Comparison of ENCODE assay signal across 40 mouse cellular contexts in the genomic region with DNA sequence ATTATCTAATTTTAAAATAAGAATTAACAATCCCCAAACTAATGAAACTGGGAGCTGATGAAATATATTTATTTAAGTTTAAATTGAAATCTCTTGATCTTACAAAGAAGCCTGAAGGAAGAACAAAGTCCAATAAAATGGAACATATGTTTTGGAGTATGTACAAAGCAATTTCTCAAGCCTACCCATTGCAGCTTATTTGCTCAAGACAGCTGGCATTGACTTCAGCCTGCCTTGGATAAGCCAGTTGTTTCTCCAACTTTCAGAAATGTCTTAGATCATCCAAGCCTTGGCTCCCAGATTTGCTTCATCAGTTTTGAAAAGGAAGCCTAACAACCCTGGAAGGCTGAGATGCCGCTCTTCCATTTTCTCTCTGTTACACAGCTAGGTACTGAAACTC. TPM values are rescaled to one million over a fixed set of nuclear protein-coding genes. Genes with fewer than 3 reads are reported as not detected.
"Had no signal": no experiment of that assay in that cellular context is flagged by ENCODE, and none has a peak within 500 bp of the region (broad histone marks: within the 10 kb centered on the region; RNA-seq: fewer than 3 reads in every experiment).

No protein-coding gene starts in this region.

- DNase-seq: heart, postnatal 10 days; heart, postnatal 14 days; heart, postnatal 36 days; heart, postnatal 4 days; kidney, adult 11 months; kidney, adult 18-20 months; kidney, adult 2 months; kidney, adult 8-10 months; kidney, adult 9 months; kidney, postnatal 10 days; kidney, postnatal 14 days; kidney, postnatal 25 days; kidney, postnatal 36 days; kidney, postnatal 4 days; layer of hippocampus, adult 9-11 months; layer of hippocampus, postnatal 36 days had no signal

- ATAC-seq: hindbrain, embryonic 16.5 days; hindbrain, postnatal 0 days; inflammation-experienced regulatory T-cells, adult 6 months; intestine, embryonic 15.5 days; intestine, embryonic 16.5 days; intestine, postnatal 0 days had no signal

RNA-seq across cellular contexts. Expression of gene Csn1s2a, which starts 20.9 kb away (rescaled TPM):
- polyA plus RNA-seq: heart, embryonic 12.5 days; heart, embryonic 13.5 days; heart, embryonic 14.5 days; heart, embryonic 15.5 days; heart, embryonic 16.5 days; heart, postnatal 0 days; hindbrain, embryonic 10.5 days; hindbrain, embryonic 11.5 days; hindbrain, embryonic 12.5 days; hindbrain, embryonic 13.5 days; hindbrain, embryonic 14.5 days; hindbrain, embryonic 15.5 days; hindbrain, embryonic 16.5 days; hindbrain, postnatal 0 days; inflammation-experienced regulatory T-cells, adult 6 months; intestine, embryonic 14.5 days; intestine, embryonic 15.5 days; intestine, embryonic 16.5 days; kidney, adult 2 months; kidney, embryonic 14.5 days; kidney, embryonic 15.5 days; kidney, embryonic 16.5 days; kidney, postnatal 0 days; large intestine, adult 2 months had no signal

RNA-seq across cellular contexts. Expression of gene Csn2, which starts 54.0 kb away (rescaled TPM):
- polyA plus RNA-seq: heart, embryonic 12.5 days; heart, embryonic 13.5 days; heart, embryonic 14.5 days; heart, embryonic 15.5 days; heart, postnatal 0 days; hindbrain, embryonic 10.5 days; hindbrain, embryonic 11.5 days; hindbrain, embryonic 12.5 days; hindbrain, embryonic 13.5 days; hindbrain, embryonic 14.5 days; hindbrain, embryonic 15.5 days; hindbrain, embryonic 16.5 days; hindbrain, postnatal 0 days; inflammation-experienced regulatory T-cells, adult 6 months; intestine, embryonic 14.5 days; intestine, embryonic 15.5 days; intestine, embryonic 16.5 days; kidney, adult 2 months; kidney, embryonic 14.5 days; kidney, embryonic 15.5 days; kidney, embryonic 16.5 days; kidney, postnatal 0 days had no signal

RNA-seq across cellular contexts. Expression of gene Csn1s2b, which starts 54.4 kb away (rescaled TPM):
- polyA plus RNA-seq: heart, embryonic 12.5 days; heart, embryonic 13.5 days; heart, embryonic 14.5 days; heart, embryonic 15.5 days; heart, embryonic 16.5 days; heart, postnatal 0 days; hindbrain, embryonic 10.5 days; hindbrain, embryonic 11.5 days; hindbrain, embryonic 12.5 days; hindbrain, embryonic 13.5 days; hindbrain, embryonic 15.5 days; hindbrain, embryonic 16.5 days; hindbrain, postnatal 0 days; intestine, embryonic 14.5 days; intestine, embryonic 15.5 days; intestine, embryonic 16.5 days; kidney, adult 2 months; kidney, embryonic 14.5 days; kidney, embryonic 15.5 days; kidney, embryonic 16.5 days; kidney, postnatal 0 days; large intestine, adult 2 months had no signal
